Mouse (Mus musculus) erythroblast, adult 5-6 weeks (primary cell): ENCODE data around the gene Kcnk5. TPM values are rescaled to one million over a fixed set of nuclear protein-coding genes. Genes with fewer than 3 reads are reported as not detected.

Experiments used
- ATAC-seq: replicated peaks from 2 replicates; pipeline ENCODE4 v1.8.0; 2016; ENCODE audit warnings: moderate number of reproducible peaks, mild to moderate bottlenecking, moderate TSS enrichment, inconsistent platforms; ENCODE audit not compliant: poor library complexity, low FRiP score, severe bottlenecking
- total RNA-seq, 2 experiments: library from RNA; stranded (forward) in 1 of 2; stranded (reverse) in 1 of 2; fragments of 150-400 nt in 1 of 2; fragments of 200-764, 138-1000 nt in 1 of 2; gene quantifications; 2 replicates each; pipeline versions ENCODE4 v1.2.3 to v1.2.4; 2015 to 2017; ENCODE audit warnings: low replicate concordance in 2 of 2

The Kcnk5 gene
- total RNA-seq, 2 experiments from 2014 or later, result 0.26 TPM; not detected in 1

DNA sequence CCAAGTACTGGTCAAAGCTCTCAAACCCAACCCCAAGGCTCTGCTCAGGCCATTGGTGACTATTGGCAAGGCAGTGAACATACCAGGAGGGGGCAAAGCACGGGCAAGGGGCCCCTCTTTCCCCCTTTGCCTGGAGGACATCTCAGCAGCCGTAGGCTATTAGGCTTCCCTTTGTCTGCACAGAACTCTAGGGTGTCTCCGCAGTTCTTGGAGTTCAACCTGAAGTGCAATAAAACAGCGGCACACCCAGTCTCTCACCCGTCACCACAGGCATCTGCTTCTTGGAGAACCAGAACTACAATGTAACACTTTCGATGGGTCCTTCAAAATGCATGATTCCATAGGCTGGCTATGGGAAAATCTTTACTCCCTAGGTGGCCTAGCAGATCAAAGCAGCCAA is 53.4 kb downstream of the Kcnk5 start:
- no peak for ATAC-seq

DNA sequence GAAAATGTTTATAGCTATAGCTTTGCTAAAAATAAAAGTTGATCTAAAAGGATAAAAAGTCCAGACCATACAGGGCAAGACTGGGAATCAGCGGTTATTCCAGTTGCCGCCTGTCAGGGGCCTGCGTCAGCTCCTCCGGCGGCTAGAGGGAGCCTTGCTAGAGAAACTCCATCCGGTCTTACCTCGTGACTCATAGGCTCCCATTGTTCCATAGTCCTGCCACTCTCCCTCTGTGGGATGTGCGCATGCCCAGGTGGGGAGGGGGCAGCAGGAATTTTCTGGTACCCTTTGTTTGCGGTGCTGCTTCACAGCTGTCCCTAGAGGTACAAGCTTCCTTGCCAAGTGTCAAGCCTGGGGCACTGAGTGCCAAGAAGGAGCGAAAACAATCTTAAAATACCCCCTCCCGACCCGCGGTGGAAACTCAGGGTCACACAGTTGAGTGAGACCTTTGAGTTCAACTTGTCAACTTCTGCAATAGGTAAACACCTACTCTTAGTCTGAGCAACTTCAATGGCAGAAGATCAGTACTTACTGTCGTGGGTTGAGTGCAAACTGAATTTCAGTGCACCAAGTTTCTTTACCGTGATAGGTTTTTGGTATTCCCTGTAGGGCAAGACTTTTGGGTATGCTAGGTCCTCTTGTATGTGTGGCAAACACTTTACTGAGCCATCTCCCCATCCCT is 54.1 kb downstream of the Kcnk5 start:
- no peak for ATAC-seq

- no peak for ATAC-seq
These were observed 60.7 kb downstream of the Kcnk5 start for GRCm38 (mm10) chr14:20120868-20121267.

GRCm38 (mm10) chr14:20120012-20120411 is 61.6 kb downstream of the Kcnk5 start:
- ATAC-seq, result no peak

DNA sequence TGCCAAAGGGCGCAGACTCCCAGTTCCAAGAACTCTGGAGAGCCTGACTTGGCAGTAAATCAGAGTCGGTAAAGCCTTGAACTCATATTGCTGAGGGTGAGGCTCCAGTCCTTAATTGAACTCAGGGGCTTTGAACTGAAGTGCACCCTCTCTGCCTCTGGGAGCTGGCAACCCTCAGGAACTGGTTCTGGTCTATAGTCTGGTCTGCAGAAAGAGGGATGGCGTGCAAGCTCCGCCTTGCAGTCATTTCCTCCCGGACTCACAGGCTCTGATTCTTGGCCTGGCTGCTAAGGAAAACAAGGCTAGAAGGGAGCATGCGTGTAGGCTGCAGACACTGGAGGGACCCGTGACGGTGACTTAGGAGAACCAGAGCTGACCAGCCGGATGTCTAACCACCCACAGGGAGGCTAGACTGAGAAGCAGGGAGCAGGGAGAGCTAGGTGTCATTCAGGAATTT is 65.4 kb downstream of the Kcnk5 start:
- no peak for ATAC-seq

DNA sequence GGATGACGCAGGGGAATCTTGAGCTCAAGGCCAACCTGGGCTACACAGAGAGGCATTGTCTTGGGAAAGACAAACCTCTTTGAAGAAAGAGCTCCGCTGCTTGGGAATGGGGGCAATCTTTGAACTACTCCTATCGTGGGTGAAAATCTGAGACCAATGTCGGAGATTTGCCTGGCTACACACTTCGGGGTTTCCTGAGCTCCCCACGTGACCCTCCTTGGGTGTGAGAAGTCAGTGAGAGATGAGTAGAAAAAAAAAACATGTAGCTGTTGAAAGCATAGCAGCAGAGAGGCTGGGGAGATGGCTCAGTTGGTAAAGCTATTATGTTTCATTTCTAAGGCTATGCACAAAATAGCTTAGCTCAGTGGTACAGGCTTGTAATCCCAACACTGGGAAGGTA is 66.7 kb downstream of the Kcnk5 start:
- no peak for ATAC-seq

DNA sequence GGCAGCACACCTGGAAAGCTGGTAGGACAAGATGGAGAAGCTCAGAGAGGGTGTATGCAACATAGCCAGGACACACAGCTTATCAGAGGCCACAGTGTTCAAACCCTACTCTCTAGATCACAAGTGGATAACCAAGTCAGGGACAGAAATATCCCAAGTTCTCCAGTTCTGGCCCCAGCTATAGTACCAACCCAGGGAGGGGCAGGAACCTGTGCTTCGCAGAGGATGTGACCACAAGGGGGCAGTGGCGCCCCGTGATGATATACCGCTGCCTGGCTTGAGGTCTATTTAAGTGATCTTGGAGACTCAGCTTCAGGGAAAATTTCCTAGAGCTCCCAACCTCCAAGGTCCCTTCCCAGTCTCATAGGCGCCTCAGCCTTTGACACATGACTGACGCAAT is 67.6 kb downstream of the Kcnk5 start:
- ATAC-seq, result peak; percentile 74

DNA sequence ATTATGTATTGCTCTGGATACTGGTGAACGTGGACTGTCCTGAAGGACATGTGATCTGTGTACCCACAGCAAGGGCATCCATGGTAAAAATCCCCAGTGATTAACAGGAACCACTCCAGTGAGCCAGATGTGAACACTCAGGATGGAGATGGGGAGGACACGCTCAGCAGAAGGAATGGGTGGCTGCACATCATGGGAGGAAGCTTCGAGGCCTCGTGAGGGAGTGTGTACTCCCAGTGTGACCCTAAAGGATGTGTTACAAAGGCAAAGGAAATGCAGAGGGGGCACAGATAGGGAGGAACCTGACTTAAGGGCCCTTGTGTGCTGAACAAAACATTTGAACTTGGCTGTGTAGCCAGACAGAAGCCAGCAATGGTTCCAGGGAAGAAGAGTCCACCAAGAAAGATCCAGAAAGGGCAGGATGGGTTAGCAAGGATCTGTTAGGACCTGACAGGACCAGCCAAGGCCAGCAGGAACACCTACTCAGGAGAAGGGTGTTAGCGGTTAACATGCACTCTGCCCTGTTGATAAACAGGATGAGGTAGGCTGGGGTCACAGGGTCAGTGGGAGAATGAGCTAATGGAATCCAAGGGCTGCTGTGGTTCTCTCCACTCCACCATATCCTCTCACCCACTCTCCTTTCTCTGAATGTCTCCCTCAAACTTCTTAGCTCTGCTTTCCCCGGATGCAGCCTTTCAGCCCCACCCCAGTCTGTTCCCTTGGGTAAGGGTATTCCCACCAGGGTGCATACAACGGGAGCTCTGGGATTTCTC is 68.2 kb downstream of the Kcnk5 start:
- peak; percentile 25; the same call in 1 of the 2 replicates for ATAC-seq

DNA sequence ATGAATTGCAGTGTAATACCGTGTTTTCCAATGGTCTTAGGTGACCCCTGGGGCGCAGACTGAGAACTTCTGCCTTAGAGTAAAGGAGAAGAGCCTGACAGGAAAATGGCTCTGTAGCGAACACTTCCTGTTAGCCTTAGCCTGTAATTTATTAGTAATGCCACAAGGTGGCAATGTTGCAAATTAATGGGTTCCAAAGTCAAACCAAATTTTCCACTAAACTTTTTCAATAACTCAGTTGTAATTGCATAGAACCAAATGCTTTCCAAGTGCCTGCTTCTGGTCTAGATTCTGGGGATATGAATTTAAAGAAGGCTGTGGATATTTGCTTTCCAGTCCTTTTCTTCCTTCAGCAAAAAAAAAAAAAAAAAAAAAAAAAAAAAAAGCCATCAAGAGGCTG is 69.4 kb downstream of the Kcnk5 start:
- no peak for ATAC-seq

GRCm38 (mm10) chr14:20110945-20111344 is 70.7 kb downstream of the Kcnk5 start:
- ATAC-seq, result no peak

GRCm38 (mm10) chr14:20106271-20106670 is 75.3 kb downstream of the Kcnk5 start:
- no peak for ATAC-seq

DNA sequence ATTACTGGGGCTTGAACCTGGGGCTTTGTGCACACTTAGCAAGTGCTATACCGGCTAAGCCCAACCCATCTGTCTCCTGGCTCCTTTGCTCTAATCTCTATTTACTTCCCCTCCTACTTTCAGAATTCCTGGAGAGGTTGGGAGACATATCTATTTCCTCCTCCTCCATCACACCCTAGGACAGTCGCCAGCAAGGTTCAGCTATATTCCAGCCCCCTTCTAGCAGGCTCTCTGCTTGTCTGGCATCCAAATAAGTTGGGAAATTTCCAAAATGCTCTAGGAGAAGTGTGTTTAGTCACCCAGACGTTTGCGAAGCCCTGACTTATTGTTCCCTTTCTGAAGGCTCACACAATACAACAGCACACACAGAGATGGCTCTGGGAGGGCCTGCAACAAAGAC is 78.4 kb downstream of the Kcnk5 start:
- ATAC-seq, result no peak

DNA sequence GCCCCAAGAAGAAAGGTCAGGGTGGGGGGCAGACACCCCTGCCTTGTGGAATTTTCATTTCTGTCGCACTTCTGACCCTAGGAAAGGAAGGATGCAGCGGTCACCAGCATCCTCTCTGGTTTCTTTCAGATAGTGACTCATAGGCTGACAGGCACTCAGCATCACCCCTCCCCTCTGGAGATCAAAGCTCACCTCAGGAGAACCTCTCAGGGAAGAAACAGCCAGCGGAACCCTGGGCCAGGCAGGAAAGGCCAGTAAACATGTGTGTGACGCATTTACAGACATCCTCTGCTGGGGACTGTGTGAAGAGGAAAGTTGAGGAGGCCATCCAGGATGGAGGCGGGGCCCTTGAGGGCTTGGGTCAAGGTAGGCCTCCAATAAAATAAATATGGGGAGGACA is 83.5 kb downstream of the Kcnk5 start:
- no peak for ATAC-seq

- ATAC-seq, result no peak
These were observed 86.7 kb downstream of the Kcnk5 start for GRCm38 (mm10) chr14:20094942-20095341.

- ATAC-seq, result no peak
These were observed 88.1 kb downstream of the Kcnk5 start for GRCm38 (mm10) chr14:20093493-20093892.

Other genes starting within 250 kb of the Kcnk5 start
- 8.6 and 44.8 TPM in 2 replicates for gene Gng2, start 204.2 kb downstream of the Kcnk5 start, total RNA-seq (2015; ENCODE audit: low replicate concordance)
- gene Gng2, start 204.2 kb downstream of the Kcnk5 start, total RNA-seq (2017; ENCODE audit: low replicate concordance), result 6.6 and 11.4 TPM in 2 replicates
- 1.9 TPM in 1 of 2 replicates, not detected in the other for gene Saysd1, start 43.3 kb downstream of the Kcnk5 start, total RNA-seq (2015; ENCODE audit: low replicate concordance)
- gene Saysd1, start 43.3 kb downstream of the Kcnk5 start, total RNA-seq (2017; ENCODE audit: low replicate concordance), result not detected in 2 replicates
- not detected in 2 replicates for gene Kcnk16, start 87.4 kb upstream of the Kcnk5 start, total RNA-seq (2015; ENCODE audit: low replicate concordance)
- gene Kcnk16, start 87.4 kb upstream of the Kcnk5 start, total RNA-seq (2017; ENCODE audit: low replicate concordance), result not detected in 2 replicates
- gene Nudt13, start 112.9 kb upstream of the Kcnk5 start, total RNA-seq (2015; ENCODE audit: low replicate concordance), result 4.4 TPM in 1 of 2 replicates, not detected in the other
- gene Nudt13, start 112.9 kb upstream of the Kcnk5 start, total RNA-seq (2017; ENCODE audit: low replicate concordance), result 3.6 and 5.3 TPM in 2 replicates
- gene Ecd, start 166.3 kb upstream of the Kcnk5 start, total RNA-seq (2015; ENCODE audit: low replicate concordance), result 10.2 and 10.9 TPM in 2 replicates
- 9.1 and 10.2 TPM in 2 replicates for gene Ecd, start 166.3 kb upstream of the Kcnk5 start, total RNA-seq (2017; ENCODE audit: low replicate concordance)
- 12.5 and 23.2 TPM in 2 replicates for gene Fam149b, start 166.4 kb upstream of the Kcnk5 start, total RNA-seq (2015; ENCODE audit: low replicate concordance)
- gene Fam149b, start 166.4 kb upstream of the Kcnk5 start, total RNA-seq (2017; ENCODE audit: low replicate concordance), result 5.5 and 10.5 TPM in 2 replicates
- 30.5 and 30.9 TPM in 2 replicates for gene Dnajc9, start 207.1 kb upstream of the Kcnk5 start, total RNA-seq (2015; ENCODE audit: low replicate concordance)
- gene Dnajc9, start 207.1 kb upstream of the Kcnk5 start, total RNA-seq (2017; ENCODE audit: low replicate concordance), result 51.7 and 71.7 TPM in 2 replicates
- gene Mrps16, start 211.8 kb upstream of the Kcnk5 start, total RNA-seq (2015; ENCODE audit: low replicate concordance), result 12.9 and 16.1 TPM in 2 replicates
- gene Mrps16, start 211.8 kb upstream of the Kcnk5 start, total RNA-seq (2017; ENCODE audit: low replicate concordance), result 5.0 and 14.6 TPM in 2 replicates